Mouse (Mus musculus): ENCODE results near the gene Lef1. TPM values are rescaled to one million over a fixed set of nuclear protein-coding genes. Genes with fewer than 3 reads are reported as not detected.

Gene Lef1
- polyA plus RNA-seq, 1 experiment from 2014 or later = 25.9 TPM

DNA sequence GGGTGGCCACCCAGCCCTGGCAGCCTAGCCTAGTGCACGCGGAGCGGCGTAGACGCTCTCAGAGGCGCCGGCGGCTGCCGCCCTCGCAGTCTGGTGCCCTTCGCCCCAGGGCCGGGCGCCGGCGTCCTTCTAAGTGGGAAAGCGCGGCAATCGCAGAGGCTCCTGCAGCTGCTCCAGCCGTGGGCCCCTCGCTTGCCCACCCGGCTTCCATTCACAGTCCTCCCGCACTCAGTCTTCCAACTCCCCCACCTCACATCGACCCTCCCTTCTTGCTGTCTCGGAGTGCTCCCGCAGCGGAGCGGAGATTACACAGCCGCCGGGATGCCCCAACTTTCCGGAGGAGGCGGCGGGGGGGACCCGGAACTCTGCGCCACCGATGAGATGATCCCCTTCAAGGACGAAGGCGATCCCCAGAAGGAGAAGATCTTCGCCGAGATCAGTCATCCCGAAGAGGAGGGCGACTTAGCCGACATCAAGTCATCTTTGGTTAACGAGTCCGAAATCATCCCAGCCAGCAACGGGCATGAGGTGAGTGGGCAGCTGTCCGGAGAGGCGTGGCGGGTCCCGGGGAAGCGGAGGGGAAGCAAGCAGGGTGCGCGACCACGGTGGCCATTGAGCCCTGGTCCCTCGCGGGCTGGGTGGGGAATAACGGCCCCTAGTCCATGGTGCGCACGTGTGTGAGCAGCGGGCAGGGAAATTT is 1.0 kb downstream of the Lef1 start:
- Histone ChIP-seq H3K27ac (replicated peaks; ENCODE audit: low read depth, low read length) (peak overlapping the region; percentile 72), H3K27me3 (replicated peaks; ENCODE audit: control insufficient read depth, insufficient read depth, low read length) (peaks cover 31% of the 10 kb centered on the region), H3K4me1 (ENCODE audit: control insufficient read depth, insufficient read depth, low read length) (peaks cover 20% of the 10 kb centered on the region), H3K9ac (ENCODE audit: low read depth, low read length) (peak overlapping the region; percentile 85), H3K9me3 (ENCODE audit: control insufficient read depth, low read length) (no peaks in the 10 kb centered on the region), H3K4me3 (ENCODE audit: low read depth, low read length) (peak overlapping the region; percentile 71), H3K4me2 (ENCODE audit: low read depth, low read length) (peak overlapping the region; percentile 86), H3K36me3 (ENCODE audit: control insufficient read depth, insufficient read depth, low read length) (peaks cover 6% of the 10 kb centered on the region; the same call in 1 of the 2 replicates)
- peak; percentile 28; the same call in 1 of the 2 replicates for ATAC-seq (ENCODE audit: low read depth)
- DNase-seq (ENCODE audit: low spot score) = peak; percentile 27
- under 1% methylated on average over 41 of the region's 59 CpGs for WGBS

DNA sequence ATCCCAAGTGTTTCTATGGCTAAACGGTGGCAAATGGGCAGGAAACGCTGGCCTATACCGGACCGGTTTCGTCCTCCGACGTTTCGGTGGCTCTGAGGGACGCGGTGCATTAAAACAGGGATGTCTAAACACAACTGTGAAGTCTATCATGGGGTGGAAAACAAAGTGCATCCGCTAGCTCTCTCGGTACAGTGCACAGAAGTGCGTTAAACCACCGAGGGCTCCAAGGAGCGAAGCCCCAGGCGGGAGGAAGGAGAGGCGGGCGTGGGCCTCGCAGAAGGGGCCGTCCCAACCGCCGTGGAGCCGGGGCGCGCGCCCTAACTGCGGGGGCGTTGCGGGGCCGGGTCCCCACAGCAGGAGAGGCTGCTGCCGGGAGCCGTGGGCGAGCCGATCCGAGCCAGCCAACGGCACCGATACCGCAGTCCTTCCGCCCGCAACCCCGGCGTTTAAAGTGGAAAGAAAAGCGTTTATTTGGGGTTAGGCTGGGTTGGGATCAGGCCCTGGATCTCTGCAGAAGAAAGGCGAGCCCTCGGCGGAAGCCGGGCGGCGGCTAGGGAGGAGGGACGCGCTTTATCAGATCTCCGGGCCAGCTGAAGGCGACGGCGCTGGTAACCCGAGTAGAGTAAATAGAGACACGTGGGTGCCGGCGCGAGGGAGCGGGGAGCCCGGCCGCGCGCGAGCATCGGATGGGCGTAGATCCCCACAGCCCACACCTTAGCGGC is 1.7 kb downstream of the Lef1 start:
- peak overlapping the region; percentile 72 for H3K27ac ChIP-seq (replicated peaks; ENCODE audit: low read depth, low read length)
- H3K27me3 ChIP-seq (replicated peaks; ENCODE audit: control insufficient read depth, insufficient read depth, low read length) = peaks cover 24% of the 10 kb centered on the region
- peak; percentile 83 for DNase-seq (ENCODE audit: low spot score)
- peak overlapping the region; percentile 71 for H3K4me3 ChIP-seq (ENCODE audit: low read depth, low read length)
- H3K36me3 ChIP-seq (ENCODE audit: control insufficient read depth, insufficient read depth, low read length) = peaks cover 9% of the 10 kb centered on the region; the same call in 1 of the 2 replicates
- H3K4me2 ChIP-seq (ENCODE audit: low read depth, low read length) = peak overlapping the region; percentile 86
- no peaks in the 10 kb centered on the region for H3K9me3 ChIP-seq (ENCODE audit: control insufficient read depth, low read length)
- ATAC-seq (ENCODE audit: low read depth) = peak; percentile 62
- peaks cover 19% of the 10 kb centered on the region for H3K4me1 ChIP-seq (ENCODE audit: control insufficient read depth, insufficient read depth, low read length)
- WGBS = 0% methylated on average over 51 of the region's 69 CpGs
- peak overlapping the region; percentile 85 for H3K9ac ChIP-seq (ENCODE audit: low read depth, low read length)

DNA sequence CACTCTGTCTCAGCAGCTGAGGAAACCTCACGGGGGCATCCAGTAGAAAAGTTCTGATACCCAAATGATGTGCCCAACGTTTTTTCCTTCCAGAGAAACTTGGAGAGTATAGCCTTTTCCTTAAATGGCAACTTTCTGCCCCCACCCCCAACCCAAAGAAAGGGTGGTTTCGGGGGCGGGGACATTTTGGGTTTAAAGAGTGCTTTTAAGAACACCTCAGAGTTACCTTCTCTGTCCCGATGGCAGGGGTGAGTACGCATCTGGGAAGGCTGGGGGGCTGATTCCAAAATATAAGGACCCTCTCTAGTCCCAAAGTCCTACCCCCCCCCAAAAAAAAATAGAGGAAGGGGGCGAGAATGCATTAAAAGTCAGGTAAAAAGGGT is 2.3 kb downstream of the Lef1 start:
- Histone ChIP-seq H3K27me3 (replicated peaks; ENCODE audit: control insufficient read depth, insufficient read depth, low read length) (peaks cover 21% of the 10 kb centered on the region), H3K4me2 (ENCODE audit: low read depth, low read length) (peak overlapping the region; percentile 86), H3K4me1 (ENCODE audit: control insufficient read depth, insufficient read depth, low read length) (peaks cover 15% of the 10 kb centered on the region; the same call in 1 of the 2 replicates), H3K36me3 (ENCODE audit: control insufficient read depth, insufficient read depth, low read length) (peaks cover 9% of the 10 kb centered on the region; the same call in 1 of the 2 replicates), H3K27ac (replicated peaks; ENCODE audit: low read depth, low read length) (peak overlapping the region; percentile 72; the same call in 1 of the 2 replicates), H3K4me3 (ENCODE audit: low read depth, low read length) (peak overlapping the region; percentile 71), H3K9me3 (ENCODE audit: control insufficient read depth, low read length) (no peaks in the 10 kb centered on the region), H3K9ac (ENCODE audit: low read depth, low read length) (peak overlapping the region; percentile 85)
- ATAC-seq (ENCODE audit: low read depth) (no peak), DNase-seq (ENCODE audit: low spot score) (no peak)
- WGBS = 2% methylated on average over 7 of the region's 7 CpGs

DNA sequence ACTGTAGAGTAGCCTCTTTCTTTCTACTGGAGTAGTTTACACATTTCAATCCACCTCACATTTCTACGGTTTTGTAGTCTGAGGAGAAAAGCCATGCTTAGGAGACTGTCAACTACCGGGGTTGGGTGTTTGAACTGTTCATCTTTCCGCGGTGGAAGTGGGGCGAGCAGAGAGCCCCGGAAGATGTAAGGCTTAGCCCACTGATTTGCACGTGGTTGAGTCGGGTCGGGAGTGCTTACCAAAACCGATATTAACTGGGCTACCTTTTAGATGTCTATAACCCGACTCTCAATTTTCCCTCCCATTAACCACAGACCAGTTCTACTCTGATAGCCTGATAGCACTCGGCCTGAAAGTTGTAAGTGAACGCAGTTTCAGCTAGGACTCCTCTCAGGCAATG is 2.8 kb downstream of the Lef1 start:
- 7% methylated on average over 13 of the region's 13 CpGs for WGBS
- Histone ChIP-seq H3K9me3 (ENCODE audit: control insufficient read depth, low read length) (no peaks in the 10 kb centered on the region), H3K4me2 (ENCODE audit: low read depth, low read length) (peak overlapping the region; percentile 86), H3K9ac (ENCODE audit: low read depth, low read length) (peak overlapping the region; percentile 85), H3K27me3 (replicated peaks; ENCODE audit: control insufficient read depth, insufficient read depth, low read length) (peaks cover 17% of the 10 kb centered on the region), H3K27ac (replicated peaks; ENCODE audit: low read depth, low read length) (no peak overlapping the region), H3K4me3 (ENCODE audit: low read depth, low read length) (peak overlapping the region; percentile 71), H3K4me1 (ENCODE audit: control insufficient read depth, insufficient read depth, low read length) (peaks cover 15% of the 10 kb centered on the region; the same call in 1 of the 2 replicates), H3K36me3 (ENCODE audit: control insufficient read depth, insufficient read depth, low read length) (peaks cover 9% of the 10 kb centered on the region; the same call in 1 of the 2 replicates)
- DNase-seq (ENCODE audit: low spot score) (no peak), ATAC-seq (ENCODE audit: low read depth) (no peak)

DNA sequence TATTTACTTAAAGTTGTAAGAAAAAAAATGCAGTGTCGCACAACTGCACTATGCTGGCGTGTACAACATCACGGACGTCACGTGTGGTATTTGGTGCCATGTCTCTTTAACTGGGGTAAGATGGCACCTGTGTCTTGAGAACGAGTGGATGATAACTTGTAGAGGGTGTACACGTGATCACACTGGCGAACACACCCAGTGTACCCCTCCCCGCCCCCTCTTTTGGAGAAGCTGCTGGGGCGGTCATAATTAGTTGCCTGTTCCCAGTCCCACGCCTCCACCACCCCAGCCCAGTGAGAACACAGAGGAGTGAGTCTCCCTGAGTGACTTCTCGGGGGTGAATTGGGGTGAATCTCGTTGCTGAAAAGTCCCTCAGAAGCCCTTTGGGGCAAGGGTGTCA is 5.8 kb downstream of the Lef1 start:
- no peaks in the 10 kb centered on the region for H3K9me3 ChIP-seq (ENCODE audit: control insufficient read depth, low read length)
- WGBS = 81% methylated on average over 13 of the region's 13 CpGs
- H3K27ac ChIP-seq (replicated peaks; ENCODE audit: low read depth, low read length) = no peak overlapping the region
- H3K36me3 ChIP-seq (ENCODE audit: control insufficient read depth, insufficient read depth, low read length) = peaks cover 13% of the 10 kb centered on the region
- ATAC-seq (ENCODE audit: low read depth) (no peak), DNase-seq (ENCODE audit: low spot score) (no peak)
- H3K9ac ChIP-seq (ENCODE audit: low read depth, low read length) = no peak overlapping the region
- H3K4me1 ChIP-seq (ENCODE audit: control insufficient read depth, insufficient read depth, low read length) = peaks cover 15% of the 10 kb centered on the region; the same call in 1 of the 2 replicates
- no peaks in the 10 kb centered on the region for H3K27me3 ChIP-seq (replicated peaks; ENCODE audit: control insufficient read depth, insufficient read depth, low read length)
- peak overlapping the region; percentile 13; the same call in 1 of the 2 replicates for H3K4me3 ChIP-seq (ENCODE audit: low read depth, low read length)
- H3K4me2 ChIP-seq (ENCODE audit: low read depth, low read length) = peak overlapping the region; percentile 38

DNA sequence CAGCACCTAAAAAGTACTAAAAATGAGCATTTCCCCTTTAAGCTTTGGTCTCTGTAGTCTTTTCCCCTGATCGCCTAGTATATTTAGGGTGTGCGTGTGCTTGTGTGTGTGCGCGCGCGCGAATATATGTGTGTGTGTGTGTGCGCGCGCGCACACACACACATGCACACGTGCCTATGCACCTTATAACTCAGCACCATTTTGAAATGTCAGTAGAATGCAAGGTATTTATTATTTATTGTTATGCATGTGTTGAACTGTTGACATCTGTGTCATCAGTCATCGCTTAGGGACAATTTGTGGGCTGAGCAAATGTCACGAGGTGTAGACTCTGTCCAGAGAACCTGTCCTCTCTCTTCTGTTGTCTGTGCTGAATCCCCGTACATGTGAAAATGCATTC is 7.1 kb downstream of the Lef1 start:
- ATAC-seq (ENCODE audit: low read depth) (no peak), DNase-seq (ENCODE audit: low spot score) (no peak)
- H3K9me3 ChIP-seq (ENCODE audit: control insufficient read depth, low read length) = no peaks in the 10 kb centered on the region
- H3K27me3 ChIP-seq (replicated peaks; ENCODE audit: control insufficient read depth, insufficient read depth, low read length) = no peaks in the 10 kb centered on the region
- H3K27ac ChIP-seq (replicated peaks; ENCODE audit: low read depth, low read length) = no peak overlapping the region
- H3K4me1 ChIP-seq (ENCODE audit: control insufficient read depth, insufficient read depth, low read length) = peaks cover 15% of the 10 kb centered on the region; the same call in 1 of the 2 replicates
- peaks cover 18% of the 10 kb centered on the region for H3K36me3 ChIP-seq (ENCODE audit: control insufficient read depth, insufficient read depth, low read length)
- no peak overlapping the region; the same call in 1 of the 2 replicates for H3K9ac ChIP-seq (ENCODE audit: low read depth, low read length)
- 87% methylated on average over 15 of the region's 15 CpGs for WGBS
- H3K4me3 ChIP-seq (ENCODE audit: low read depth, low read length) = peak overlapping the region; percentile 11; the same call in 1 of the 2 replicates
- H3K4me2 ChIP-seq (ENCODE audit: low read depth, low read length) = peak overlapping the region; percentile 23; the same call in 1 of the 2 replicates

DNA sequence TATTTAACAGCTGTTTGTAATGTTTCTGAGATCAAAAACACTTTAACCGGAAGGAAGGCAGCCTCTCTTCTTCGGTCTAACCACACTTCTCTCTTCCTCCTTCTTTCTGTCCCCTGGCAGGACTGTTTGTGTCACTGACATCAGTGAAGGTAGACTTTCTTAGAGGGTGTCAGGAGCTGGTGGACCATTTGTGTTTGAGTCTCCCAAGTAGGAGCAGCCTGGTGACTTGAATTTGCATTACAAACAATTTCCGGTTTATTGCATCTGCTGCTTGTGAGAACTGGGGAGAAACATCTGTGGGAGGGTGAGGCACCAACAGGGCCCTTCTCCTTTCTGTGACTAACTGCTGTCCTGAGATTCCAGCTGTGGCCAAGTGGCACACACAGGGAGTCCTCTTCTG is 7.6 kb downstream of the Lef1 start:
- Histone ChIP-seq H3K27ac (replicated peaks; ENCODE audit: low read depth, low read length) (no peak overlapping the region), H3K4me1 (ENCODE audit: control insufficient read depth, insufficient read depth, low read length) (peaks cover 15% of the 10 kb centered on the region; the same call in 1 of the 2 replicates), H3K9ac (ENCODE audit: low read depth, low read length) (no peak overlapping the region), H3K9me3 (ENCODE audit: control insufficient read depth, low read length) (no peaks in the 10 kb centered on the region), H3K4me2 (ENCODE audit: low read depth, low read length) (peak overlapping the region; percentile 23; the same call in 1 of the 2 replicates), H3K36me3 (ENCODE audit: control insufficient read depth, insufficient read depth, low read length) (peaks cover 24% of the 10 kb centered on the region), H3K27me3 (replicated peaks; ENCODE audit: control insufficient read depth, insufficient read depth, low read length) (no peaks in the 10 kb centered on the region), H3K4me3 (ENCODE audit: low read depth, low read length) (no peak overlapping the region)
- WGBS = 40% methylated on average over 3 of the region's 3 CpGs
- ATAC-seq (ENCODE audit: low read depth) = no peak
- no peak for DNase-seq (ENCODE audit: low spot score)

DNA sequence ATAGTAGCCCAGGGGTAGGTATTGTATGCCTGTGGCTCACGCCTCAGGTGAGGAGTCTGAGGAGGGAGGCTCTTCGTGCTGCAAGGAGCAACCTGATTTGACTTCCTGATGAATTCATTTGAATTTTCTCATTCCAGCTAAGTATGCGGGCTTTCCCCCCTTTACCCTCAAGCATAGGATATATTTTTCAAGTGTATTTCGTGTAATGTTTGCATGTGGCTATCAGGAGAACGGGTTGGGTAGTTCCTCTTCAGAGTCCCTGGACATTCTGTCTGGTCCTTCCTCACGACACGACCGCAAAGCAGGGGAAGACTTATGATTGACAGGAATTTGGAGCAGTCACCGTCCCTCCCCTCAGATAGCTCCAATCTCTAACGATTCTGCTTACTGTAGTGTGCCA is 9.2 kb downstream of the Lef1 start:
- Histone ChIP-seq H3K4me3 (ENCODE audit: low read depth, low read length) (no peak overlapping the region), H3K36me3 (ENCODE audit: control insufficient read depth, insufficient read depth, low read length) (peaks cover 30% of the 10 kb centered on the region), H3K4me2 (ENCODE audit: low read depth, low read length) (no peak overlapping the region), H3K9ac (ENCODE audit: low read depth, low read length) (no peak overlapping the region), H3K27me3 (replicated peaks; ENCODE audit: control insufficient read depth, insufficient read depth, low read length) (no peaks in the 10 kb centered on the region), H3K9me3 (ENCODE audit: control insufficient read depth, low read length) (no peaks in the 10 kb centered on the region), H3K4me1 (ENCODE audit: control insufficient read depth, insufficient read depth, low read length) (peaks cover 3% of the 10 kb centered on the region; the same call in 1 of the 2 replicates), H3K27ac (replicated peaks; ENCODE audit: low read depth, low read length) (no peak overlapping the region)
- no peak for DNase-seq (ENCODE audit: low spot score)
- no peak for ATAC-seq (ENCODE audit: low read depth)
- 74% methylated on average over 10 of the region's 10 CpGs for WGBS

All from embryonic facial prominence, embryonic 14.5 days (tissue).